9 mouse cellular contexts compared by ENCODE assay signal in the genomic region with DNA sequence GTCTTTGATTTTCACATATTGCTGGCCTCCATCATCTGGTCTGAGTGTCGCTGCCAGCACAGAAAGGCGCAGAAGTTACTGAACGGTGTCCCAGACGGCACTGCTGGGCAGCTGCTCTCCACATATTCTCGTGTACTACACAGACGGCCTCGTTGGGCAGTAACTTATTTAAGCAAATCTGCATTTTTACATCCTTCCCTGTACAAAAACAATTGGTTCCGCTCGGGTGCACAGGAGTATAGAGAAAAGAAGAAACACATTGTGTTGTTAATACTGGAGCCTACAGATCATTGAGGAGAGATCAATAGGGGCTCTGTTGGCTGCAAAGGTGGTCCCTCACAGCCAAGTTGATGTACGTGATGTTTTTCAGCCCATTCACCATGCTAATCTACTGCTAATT. TPM values are rescaled to one million over a fixed set of nuclear protein-coding genes. Genes with fewer than 3 reads are reported as not detected.
DNase-seq lines count a peak whose midpoint lies in the region; ATAC-seq and TF ChIP-seq lines count a peak whose summit lies in the region.
"Had no signal": no experiment of that assay in that cellular context is flagged by ENCODE, and none has a peak within 500 bp of the region (broad histone marks: within the 10 kb centered on the region; RNA-seq: fewer than 3 reads in every experiment).

No protein-coding gene starts in this region.

- no peak overlapping the region for H3K9ac ChIP-seq in forebrain, embryonic 12.5 days
- no peak overlapping the region for H3K9ac ChIP-seq in neural tube, embryonic 15.5 days (replicated peaks)
- no peak overlapping the region for H3K9ac ChIP-seq in intestine, embryonic 15.5 days
- H3K9ac ChIP-seq: stomach, embryonic 15.5 days had no signal

- no peaks in the 10 kb centered on the region for H3K36me3 ChIP-seq in kidney, adult 2 months (ENCODE audit: control insufficient read depth, insufficient read depth, low read length)
- no peaks in the 10 kb centered on the region for H3K36me3 ChIP-seq in forebrain, embryonic 12.5 days (replicated peaks)
- no peaks in the 10 kb centered on the region for H3K36me3 ChIP-seq in neural tube, embryonic 15.5 days
- H3K36me3 ChIP-seq in intestine, embryonic 15.5 days, result no peaks in the 10 kb centered on the region
- H3K36me3 ChIP-seq: stomach, embryonic 15.5 days had no signal

- H3K4me1 ChIP-seq in kidney, adult 2 months (ENCODE audit: control insufficient read depth, insufficient read depth, low read length), result no peaks in the 10 kb centered on the region
- peaks cover 18% of the 10 kb centered on the region for H3K4me1 ChIP-seq in forebrain, embryonic 12.5 days
- peaks cover 9% of the 10 kb centered on the region for H3K4me1 ChIP-seq in neural tube, embryonic 15.5 days
- H3K4me1 ChIP-seq in intestine, embryonic 15.5 days (replicated peaks), result no peaks in the 10 kb centered on the region
- H3K4me1 ChIP-seq: stomach, embryonic 15.5 days had no signal

- intact Hi-C loops in heart, postnatal 36 days (cut with DNase I), result no loop called here

- H3K27me3 ChIP-seq in kidney, adult 2 months (replicated peaks; ENCODE audit: control insufficient read depth, insufficient read depth, low read length), result no peaks in the 10 kb centered on the region
- no peaks in the 10 kb centered on the region for H3K27me3 ChIP-seq in forebrain, embryonic 12.5 days
- no peaks in the 10 kb centered on the region for H3K27me3 ChIP-seq in neural tube, embryonic 15.5 days (replicated peaks)
- no peaks in the 10 kb centered on the region for H3K27me3 ChIP-seq in intestine, embryonic 15.5 days (replicated peaks)
- H3K27me3 ChIP-seq: stomach, embryonic 15.5 days had no signal

- no peak for TF ChIP-seq POLR2A in kidney, adult 2 months (IDR thresholded peaks at IDR 0.05; ENCODE audit: low read depth, low read length)

- peak overlapping the region; percentile 22; the same call in 1 of the 2 replicates for H3K4me2 ChIP-seq in forebrain, embryonic 12.5 days
- H3K4me2 ChIP-seq in neural tube, embryonic 15.5 days, result peak overlapping the region; percentile 17
- no peak overlapping the region for H3K4me2 ChIP-seq in intestine, embryonic 15.5 days (replicated peaks)
- H3K4me2 ChIP-seq: stomach, embryonic 15.5 days had no signal

- no peak overlapping the region for H3K4me3 ChIP-seq in kidney, adult 2 months (ENCODE audit: insufficient read depth, low read depth, low read length)
- H3K4me3 ChIP-seq in forebrain, embryonic 12.5 days (replicated peaks), result no peak overlapping the region
- no peak overlapping the region for H3K4me3 ChIP-seq in neural tube, embryonic 15.5 days (replicated peaks)
- no peak overlapping the region for H3K4me3 ChIP-seq in intestine, embryonic 15.5 days (replicated peaks)
- H3K4me3 ChIP-seq: stomach, embryonic 15.5 days had no signal

- WGBS in kidney, adult 2 months, result 45% methylated on average over 10 of the region's 10 CpGs
- 11% methylated on average over 10 of the region's 10 CpGs for WGBS in forebrain, embryonic 12.5 days
- 20% methylated on average over 10 of the region's 10 CpGs for WGBS in neural tube, embryonic 15.5 days
- WGBS in intestine, embryonic 15.5 days, result 79% methylated on average over 10 of the region's 10 CpGs

- no peaks in the 10 kb centered on the region for H3K9me3 ChIP-seq in forebrain, embryonic 12.5 days
- no peaks in the 10 kb centered on the region for H3K9me3 ChIP-seq in neural tube, embryonic 15.5 days (replicated peaks)
- H3K9me3 ChIP-seq in intestine, embryonic 15.5 days, result no peaks in the 10 kb centered on the region
- H3K9me3 ChIP-seq: stomach, embryonic 15.5 days had no signal

- ATAC-seq in forebrain, embryonic 12.5 days (ENCODE audit: low FRiP score), result peak; percentile 60
- peak; percentile 66; the same call in 1 of the 2 replicates for ATAC-seq in neural tube, embryonic 15.5 days (ENCODE audit: low FRiP score)
- no peak for ATAC-seq in intestine, embryonic 15.5 days

- no peak for TF ChIP-seq CTCF in kidney, adult 2 months (conservative IDR thresholded peaks at IDR 0.05; ENCODE audit: insufficient read depth, insufficient read length, low read depth, low read length)

- peak; percentile 10 to 30 for DNase-seq in kidney, postnatal 4 days
- DNase-seq in kidney, adult 2 months, result no peak
- DNase-seq in layer of hippocampus, postnatal 36 days, result peak; percentile 5 to 10
- DNase-seq in spleen, postnatal 10 days (ENCODE audit: low spot score in 2 of 2), result no peak
- no peak for DNase-seq in heart, postnatal 36 days

- no peak overlapping the region for H3K27ac ChIP-seq in kidney, adult 2 months (ENCODE audit: insufficient read depth, low read depth, low read length)
- H3K27ac ChIP-seq in forebrain, embryonic 12.5 days, result peak overlapping the region; percentile 63
- H3K27ac ChIP-seq in neural tube, embryonic 15.5 days (replicated peaks), result no peak overlapping the region
- no peak overlapping the region for H3K27ac ChIP-seq in intestine, embryonic 15.5 days
- H3K27ac ChIP-seq: stomach, embryonic 15.5 days had no signal

RNA-seq across cellular contexts. Expression of gene Rasgef1b, which starts 58.4 kb away (rescaled TPM):
- 7.4 and 8.6 TPM in 2 replicates for polyA plus RNA-seq in kidney, adult 2 months (2012; rRNA removed)
- polyA plus RNA-seq in forebrain, embryonic 12.5 days (2016; fragmentation: Nextera tagmentation; extraction: Ambion mirVana), result 36.6 and 36.9 TPM in 2 replicates
- 10 to 100 TPM; 12.4 to 13.1 TPM for total RNA-seq in layer of hippocampus, postnatal 36 days (2021)
- 48.6 and 53.9 TPM in 2 replicates for polyA plus RNA-seq in neural tube, embryonic 15.5 days (2015; fragmentation: Nextera tagmentation; extraction: Ambion mirVana)
- 10 to 100 TPM; 11.3 to 11.5 TPM for total RNA-seq in heart, postnatal 36 days (2021)
- 8.9 and 9.1 TPM in 2 replicates for polyA plus RNA-seq in intestine, embryonic 15.5 days (2015; fragmentation: Nextera tagmentation; extraction: Ambion mirVana)

Comparison
In these comparisons a context has a peak if more than half of its experiments do, and no peak if none do; other contexts are left out.
1. DNase-seq: peak in kidney, postnatal 4 days (2 of 2) and layer of hippocampus, postnatal 36 days (2 of 2); none in kidney, adult 2 months (single experiment), spleen, postnatal 10 days (0 of 2) and heart, postnatal 36 days (0 of 2).